Mouse (Mus musculus) heart, postnatal 25 days (tissue): ENCODE data around the gene Tnrc6a. TPM values are rescaled to one million over a fixed set of nuclear protein-coding genes. Genes with fewer than 3 reads are reported as not detected.
A peak's percentile ranks its signal among the peaks of the same experiment; 100 is the strongest.
"Not testable (repeated sequence)": the region's sequence is repeated elsewhere in the genome, so short reads cannot be mapped to it uniquely, and the experiment has no call there.

Experiments used
- DNase-seq: peaks from one replicate; pipeline ENCODE4 v3.0.0; 2022; ENCODE audit warnings: low spot score
- intact Hi-C: fragments of 180-260 bp; cut with DNase I; formaldehyde crosslinking; loops from one replicate; pipeline ENCODE4 v1.15.1; 2025
- total RNA-seq, 2 experiments: library from RNA; stranded (reverse); gene quantifications; 2 replicates each; pipeline ENCODE4 v1.2.3; 2021

Tnrc6a gene
- total RNA-seq: 10 to 100 TPM; 33.1 to 33.3 TPM

GRCm38 (mm10) chr7:123123665-123124298 lies at the start of gene Tnrc6a:
Gene Tnrc6a (plus strand): TSS chr7:123123885.
- intact Hi-C loops: no loop called here
- DNase-seq: peak; percentile 90

- intact Hi-C loops: no loop called here
- DNase-seq: no peak
Observed at GRCm38 (mm10) chr7:123082236-123082635, 41.4 kb upstream of the Tnrc6a start.

- intact Hi-C loops: no loop called here
Observed at GRCm38 (mm10) chr7:123083441-123084123, 40.1 kb upstream of the Tnrc6a start.

GRCm38 (mm10) chr7:123084180-123084691 lies 39.4 kb upstream of the Tnrc6a start:
- intact Hi-C loops: no loop called here
- peak; percentile 28 for DNase-seq

More at GRCm38 (mm10) chr7:123083441-123084123, 40.1 kb upstream of the Tnrc6a start:
- no peak for DNase-seq

GRCm38 (mm10) chr7:123084708-123085107 lies 39.0 kb upstream of the Tnrc6a start:
- intact Hi-C loops: no loop called here
- DNase-seq: no peak

GRCm38 (mm10) chr7:123088920-123089319 lies 34.8 kb upstream of the Tnrc6a start:
- intact Hi-C loops: no loop called here
- DNase-seq: no peak

- no peak for DNase-seq
Observed at GRCm38 (mm10) chr7:123096344-123097120, 27.2 kb upstream of the Tnrc6a start.

GRCm38 (mm10) chr7:123097891-123098750 lies 25.6 kb upstream of the Tnrc6a start:
- intact Hi-C loops: no loop called here
- DNase-seq: peak; percentile 83

More at GRCm38 (mm10) chr7:123096344-123097120, 27.2 kb upstream of the Tnrc6a start:
- intact Hi-C loops: no loop called here

- intact Hi-C loops: no loop called here
Observed at GRCm38 (mm10) chr7:123101295-123101694, 22.4 kb upstream of the Tnrc6a start.

GRCm38 (mm10) chr7:123105381-123105780 lies 18.3 kb upstream of the Tnrc6a start:
- DNase-seq, intact Hi-C loops: not testable (repeated sequence)

More at GRCm38 (mm10) chr7:123101295-123101694, 22.4 kb upstream of the Tnrc6a start:
- DNase-seq: no peak

- intact Hi-C loops: no loop called here
- no peak for DNase-seq
Observed at GRCm38 (mm10) chr7:123105906-123106305, 17.8 kb upstream of the Tnrc6a start.

GRCm38 (mm10) chr7:123106326-123106725 lies 17.4 kb upstream of the Tnrc6a start:
- intact Hi-C loops: no loop called here

GRCm38 (mm10) chr7:123108058-123109055 lies 15.3 kb upstream of the Tnrc6a start:
- DNase-seq: no peak
- intact Hi-C loops: no loop called here

More at GRCm38 (mm10) chr7:123106326-123106725, 17.4 kb upstream of the Tnrc6a start:
- no peak for DNase-seq

- DNase-seq: no peak
- intact Hi-C loops: no loop called here
Observed at GRCm38 (mm10) chr7:123109361-123110000, 14.2 kb upstream of the Tnrc6a start.

- intact Hi-C loops: no loop called here
Observed at GRCm38 (mm10) chr7:123110135-123110534, 13.6 kb upstream of the Tnrc6a start.

GRCm38 (mm10) chr7:123113590-123113989 lies 10.1 kb upstream of the Tnrc6a start:
- intact Hi-C loops: no loop called here
- DNase-seq: no peak

More at GRCm38 (mm10) chr7:123110135-123110534, 13.6 kb upstream of the Tnrc6a start:
- DNase-seq: peak; percentile 55

- intact Hi-C loops: no loop called here
Observed at GRCm38 (mm10) chr7:123116799-123117198, 6.9 kb upstream of the Tnrc6a start.

GRCm38 (mm10) chr7:123117209-123117608 lies 6.5 kb upstream of the Tnrc6a start:
- intact Hi-C loops: no loop called here
- DNase-seq: no peak

More at GRCm38 (mm10) chr7:123116799-123117198, 6.9 kb upstream of the Tnrc6a start:
- no peak for DNase-seq
